Mouse (Mus musculus): ENCODE measurements around the gene Fhod1.

- no peak for TF ChIP-seq CTCF (IDR thresholded peaks at IDR 0.05; ENCODE audit: borderline replicate concordance, control insufficient read depth, extremely low read depth, insufficient read depth, low read length, poor library complexity)
- TF ChIP-seq POLR2A (IDR thresholded peaks at IDR 0.05; ENCODE audit: control insufficient read depth, extremely low read depth, insufficient read depth, low read length, poor library complexity) = no peak
Measured at GRCm38 (mm10) chr8:105349096-105349771, 1.5 kb upstream of the Fhod1 start.

All from thymus, adult 2 months (tissue).